Mouse (Mus musculus) CH12.LX (cell line): ENCODE measurements around the gene Tk1. TPM values are rescaled to one million over a fixed set of nuclear protein-coding genes. Genes with fewer than 3 reads are reported as not detected.

Experiments used
- DNase-seq: peaks from one replicate; pipeline ENCODE4 v3.0.0-alpha.2; 2013; ENCODE audit errors: extremely low read depth
- H3K27ac ChIP-seq: 2 replicates; pipeline ENCODE4 v1.5.1; 2012; ENCODE audit warnings: low read depth, mild to moderate bottlenecking, control low read depth, moderate library complexity; ENCODE audit not compliant: insufficient read depth
- H3K27me3 ChIP-seq: replicated peaks from 2 replicates; pipeline ENCODE3; 2012; ENCODE audit warnings: inconsistent platforms
- H3K36me3 ChIP-seq, 2 experiments: replicated peaks in 1 of 2; 2 replicates each; pipeline versions ENCODE3 to v1.6.1; 2012; ENCODE audit warnings: inconsistent platforms in 1 of 2, low read length in 1 of 2, mild to moderate bottlenecking in 1 of 2, mixed read lengths in 1 of 2, moderate library complexity in 1 of 2; ENCODE audit not compliant: control insufficient read depth in 1 of 2, insufficient read depth in 1 of 2
- H3K4me1 ChIP-seq, 2 experiments: 2 replicates each; pipeline ENCODE4 v1.6.1; 2012; ENCODE audit warnings: inconsistent platforms in 1 of 2, moderate library complexity in 1 of 2; ENCODE audit not compliant: insufficient read depth in 2 of 2, control insufficient read depth in 1 of 2
- H3K4me2 ChIP-seq: 2 replicates; pipeline ENCODE4 v1.6.1; 2012; ENCODE audit warnings: low read depth, mild to moderate bottlenecking, control low read depth; ENCODE audit not compliant: poor library complexity, insufficient read depth, severe bottlenecking
- H3K4me3 ChIP-seq, 3 experiments: fragments of 150-350 bp in 1 of 3; sonication (generic) in 1 of 3; replicated peaks in 1 of 3; 2 replicates each; pipeline versions ENCODE3 to v1.5.1; 2011 to 2012; ENCODE audit warnings: low read depth in 2 of 3, low read length in 2 of 3, mild to moderate bottlenecking in 2 of 3, moderate library complexity in 2 of 3, control low read depth in 1 of 3, improper control_type of control experiment in 1 of 3, inconsistent platforms in 1 of 3, mixed read lengths in 1 of 3; ENCODE audit not compliant: poor library complexity in 1 of 3
- H3K79me2 ChIP-seq: replicated peaks from 2 replicates; pipeline ENCODE4 v1.6.1; 2012; ENCODE audit warnings: mild to moderate bottlenecking, moderate library complexity; ENCODE audit not compliant: control insufficient read depth, poor library complexity, insufficient read depth, severe bottlenecking; ENCODE audit errors: extremely low read depth
- H3K9ac ChIP-seq: 2 replicates; pipeline ENCODE4 v1.6.1; 2012; ENCODE audit warnings: low read depth, mild to moderate bottlenecking, control low read depth, moderate library complexity; ENCODE audit not compliant: insufficient read depth
- H3K9me3 ChIP-seq: replicated peaks from 2 replicates; pipeline ENCODE3; 2012; ENCODE audit warnings: low read length, inconsistent platforms, mixed read lengths
- BHLHE40 ChIP-seq: IDR thresholded peaks from 2 replicates; pipeline ENCODE4 v1.6.1; 2011; ENCODE audit warnings: mild to moderate bottlenecking, low read depth, low read length, improper control_type of control experiment
- CHD1 ChIP-seq: IDR thresholded peaks from 2 replicates; pipeline ENCODE4 v1.6.1; 2012; ENCODE audit warnings: low read depth, low read length, improper control_type of control experiment, inconsistent platforms
- CHD2 ChIP-seq: IDR thresholded peaks from 2 replicates; pipeline ENCODE4 v1.6.1; 2011; ENCODE audit warnings: low read length, improper control_type of control experiment
- CTCF ChIP-seq, 2 experiments: IDR thresholded peaks in 1 of 2; conservative IDR thresholded peaks in 1 of 2; 2 replicates each; pipeline ENCODE4 v1.5.1; 2011 to 2012; ENCODE audit warnings: low read depth in 2 of 2, low read length in 2 of 2, improper control_type of control experiment in 1 of 2, inconsistent platforms in 1 of 2, mild to moderate bottlenecking in 1 of 2, moderate library complexity in 1 of 2
- E2F4 ChIP-seq: IDR thresholded peaks from 2 replicates; pipeline ENCODE4 v1.6.1; 2011; ENCODE audit warnings: low read depth, low read length, improper control_type of control experiment; ENCODE audit not compliant: insufficient replicate concordance
- ELF1 ChIP-seq: IDR thresholded peaks from 2 replicates; pipeline ENCODE4 v1.6.1; 2014; ENCODE audit warnings: low read depth, mild to moderate bottlenecking, inconsistent platforms, low read length, improper control_type of control experiment
- EP300 ChIP-seq: IDR thresholded peaks from 2 replicates; pipeline ENCODE4 v1.6.1; 2011; ENCODE audit warnings: low read length, improper control_type of control experiment
- ETS1 ChIP-seq: conservative IDR thresholded peaks from 2 replicates; pipeline ENCODE4 v1.6.1; 2012; ENCODE audit warnings: low read depth, mild to moderate bottlenecking, inconsistent platforms, low read length, improper control_type of control experiment, moderate library complexity
- GABPA ChIP-seq: IDR thresholded peaks from 2 replicates; pipeline ENCODE4 v1.6.1; 2012; ENCODE audit warnings: low read depth, low read length, improper control_type of control experiment, inconsistent platforms; ENCODE audit not compliant: insufficient replicate concordance
- HCFC1 ChIP-seq: IDR thresholded peaks from 2 replicates; pipeline ENCODE4 v1.6.1; 2012; ENCODE audit warnings: low read depth, mild to moderate bottlenecking, inconsistent platforms, low read length, improper control_type of control experiment
- IRF4 ChIP-seq: IDR thresholded peaks from 2 replicates; pipeline ENCODE4 v1.6.1; 2014; ENCODE audit warnings: low read depth, mild to moderate bottlenecking, inconsistent platforms, low read length, improper control_type of control experiment
- JUN ChIP-seq: IDR thresholded peaks from 2 replicates; pipeline ENCODE4 v1.6.1; 2011; ENCODE audit warnings: low read depth, mild to moderate bottlenecking, low read length, improper control_type of control experiment, moderate library complexity; ENCODE audit not compliant: insufficient read depth
- JUND ChIP-seq: conservative IDR thresholded peaks from 2 replicates; pipeline ENCODE4 v1.6.1; 2011; ENCODE audit warnings: low read depth, low read length, improper control_type of control experiment
- KAT2A ChIP-seq: IDR thresholded peaks from 2 replicates; pipeline ENCODE4 v1.6.1; 2012; ENCODE audit warnings: low read length, improper control_type of control experiment, inconsistent platforms; ENCODE audit not compliant: insufficient replicate concordance
- MAFK ChIP-seq: IDR thresholded peaks from 2 replicates; pipeline ENCODE4 v1.6.1; 2011; ENCODE audit warnings: low read length, improper control_type of control experiment; ENCODE audit not compliant: insufficient replicate concordance
- MAX ChIP-seq: IDR thresholded peaks from 2 replicates; pipeline ENCODE4 v1.6.1; 2011; ENCODE audit warnings: low read length, improper control_type of control experiment
- MAZ ChIP-seq: IDR thresholded peaks from 2 replicates; pipeline ENCODE4 v1.6.1; 2012; ENCODE audit warnings: low read depth, mild to moderate bottlenecking, inconsistent platforms, low read length, improper control_type of control experiment, moderate library complexity
- MEF2A ChIP-seq: IDR thresholded peaks from 2 replicates; pipeline ENCODE4 v1.6.1; 2014; ENCODE audit warnings: low read depth, mild to moderate bottlenecking, inconsistent platforms, low read length, improper control_type of control experiment, borderline replicate concordance
- MXI1 ChIP-seq: IDR thresholded peaks from 2 replicates; pipeline ENCODE4 v1.6.1; 2011; ENCODE audit warnings: mild to moderate bottlenecking, low read depth, low read length, improper control_type of control experiment
- MYC ChIP-seq: IDR thresholded peaks from 2 replicates; pipeline ENCODE4 v1.6.1; 2011; ENCODE audit warnings: low read depth, mild to moderate bottlenecking, improper control_type of control experiment, low read length
- NELFE ChIP-seq: IDR thresholded peaks from 2 replicates; pipeline ENCODE4 v1.6.1; 2011; ENCODE audit warnings: low read depth, low read length, improper control_type of control experiment
- NRF1 ChIP-seq: IDR thresholded peaks from 2 replicates; pipeline ENCODE4 v1.6.1; 2014; ENCODE audit warnings: low read depth, mild to moderate bottlenecking, inconsistent platforms, low read length, improper control_type of control experiment, moderate library complexity
- PAX5 ChIP-seq: IDR thresholded peaks from 2 replicates; pipeline ENCODE4 v1.6.1; 2012; ENCODE audit warnings: low read length, inconsistent platforms, mixed read lengths
- POLR2A ChIP-seq: IDR thresholded peaks from 2 replicates; pipeline ENCODE4 v1.6.1; 2011; ENCODE audit warnings: low read depth, mild to moderate bottlenecking, improper control_type of control experiment, low read length
- POLR2AphosphoS2 ChIP-seq: IDR thresholded peaks from 2 replicates; pipeline ENCODE4 v1.6.1; 2011; ENCODE audit warnings: low read depth, low read length, improper control_type of control experiment
- RAD21 ChIP-seq: IDR thresholded peaks from 2 replicates; pipeline ENCODE4 v1.6.1; 2011; ENCODE audit warnings: low read depth, mild to moderate bottlenecking, low read length, improper control_type of control experiment, moderate library complexity
- RCOR1 ChIP-seq: conservative IDR thresholded peaks from 2 replicates; pipeline ENCODE4 v1.6.1; 2012; ENCODE audit warnings: low read depth, mild to moderate bottlenecking, inconsistent platforms, low read length, improper control_type of control experiment
- SIN3A ChIP-seq: IDR thresholded peaks from 2 replicates; pipeline ENCODE4 v1.6.1; 2012; ENCODE audit warnings: low read length, improper control_type of control experiment, inconsistent platforms
- SMC3 ChIP-seq: IDR thresholded peaks from 2 replicates; pipeline ENCODE4 v1.6.1; 2011; ENCODE audit warnings: low read depth, low read length, improper control_type of control experiment
- TBP ChIP-seq: conservative IDR thresholded peaks from 2 replicates; pipeline ENCODE4 v1.6.1; 2011; ENCODE audit warnings: low read depth, low read length, improper control_type of control experiment
- TCF12 ChIP-seq: IDR thresholded peaks from 2 replicates; pipeline ENCODE4 v1.6.1; 2014; ENCODE audit warnings: low read depth, mild to moderate bottlenecking, inconsistent platforms, low read length, improper control_type of control experiment
- UBTF ChIP-seq: IDR thresholded peaks from 2 replicates; pipeline ENCODE4 v1.6.1; 2012; ENCODE audit warnings: low read depth, mild to moderate bottlenecking, inconsistent platforms, low read length, improper control_type of control experiment, moderate library complexity
- USF1 ChIP-seq: IDR thresholded peaks from 2 replicates; pipeline ENCODE4 v1.6.1; 2014; ENCODE audit warnings: low read depth, mild to moderate bottlenecking, inconsistent platforms, low read length, improper control_type of control experiment
- USF2 ChIP-seq: conservative IDR thresholded peaks from 2 replicates; pipeline ENCODE4 v1.6.1; 2011; ENCODE audit warnings: low read depth, low read length, improper control_type of control experiment
- ZC3H11A ChIP-seq: IDR thresholded peaks from 2 replicates; pipeline ENCODE4 v1.6.1; 2012; ENCODE audit warnings: low read depth, mild to moderate bottlenecking, inconsistent platforms, low read length, improper control_type of control experiment
- ZKSCAN1 ChIP-seq: IDR thresholded peaks from 2 replicates; pipeline ENCODE4 v1.6.1; 2012; ENCODE audit warnings: low read depth, inconsistent platforms, low read length, improper control_type of control experiment, borderline replicate concordance
- ZMIZ1 ChIP-seq: IDR thresholded peaks from 2 replicates; pipeline ENCODE4 v1.6.1; 2012; ENCODE audit warnings: low read depth, mild to moderate bottlenecking, inconsistent platforms, low read length, improper control_type of control experiment
- ZNF384 ChIP-seq: IDR thresholded peaks from 2 replicates; pipeline ENCODE4 v1.6.1; 2012; ENCODE audit warnings: low read depth, low read length, improper control_type of control experiment, inconsistent platforms
- dilution Hi-C: fragments of 300-500 bp; cut with MboI; formaldehyde crosslinking; loops from 2 replicates; pipeline ENCODE4 v1.14.3; 2020; ENCODE audit warnings: low sequenced_read_pairs; ENCODE audit not compliant: extremely low pct_unique_long_range_greater_than_20kb, extremely low pct_ligation_motif_present
- in situ Hi-C: fragments of 300-500 bp; cut with MboI; formaldehyde crosslinking; loops from 3 replicates; pipeline ENCODE4 v1.14.3; 2019; ENCODE audit warnings: low sequenced_read_pairs, low pct_ligation_motif_present, low pct_unique_long_range_greater_than_20kb, mixed read lengths
- polyA plus RNA-seq: library from polyadenylated mRNA; unstranded; fragments of >175 nt; gene quantifications from 2 replicates; pipeline ENCODE4 v1.2.1, GENCODE M21; 2012; ENCODE audit warnings: low read depth; ENCODE audit not compliant: insufficient read length
- total RNA-seq, 2 experiments: library from RNA; depleted of rRNA; stranded (reverse); fragments of 300-350 nt in 1 of 2; fragments of >200 nt in 1 of 2; gene quantifications; 2 replicates each; pipeline ENCODE4 v1.2.3; 2012 to 2014

Tk1 gene
- total and polyA plus RNA-seq, 3 experiments: 146 to 235 (median 179) TPM

GRCm38 (mm10) chr11:117799174-117799573 lies 26.7 kb downstream of the Tk1 start:
- no peaks in the 10 kb centered on the region for H3K27me3 ChIP-seq
- peak overlapping the region in 1 of 3 experiments; percentile 30 for H3K4me3 ChIP-seq
- DNase-seq: peak; percentile 87
- no peaks in the 10 kb centered on the region for H3K9me3 ChIP-seq
- dilution Hi-C loops: no loop called here
- peaks cover 49 to 93% of the 10 kb centered on the region in 2 experiments for H3K4me1 ChIP-seq
- no peaks in the 10 kb centered on the region for H3K79me2 ChIP-seq
- peak overlapping the region; percentile 86 for H3K27ac ChIP-seq
- peaks cover 0 to 14% of the 10 kb centered on the region in 2 experiments for H3K36me3 ChIP-seq
- H3K4me2 ChIP-seq: peak overlapping the region; percentile 33; the same call in 1 of the 2 replicates
- in situ Hi-C loops: loop anchor here (5.0 kb wide), 1 partner anchor 412 kb away; no protein-coding TSS in a partner anchor
- TF ChIP-seq ZNF384 (peak; percentile 93), UBTF (peak; percentile 73; the same call in 1 of the 2 replicates), CHD2 (peak; percentile 84), E2F4 (no peak), JUND (no peak), CTCF (conservative IDR thresholded peaks at IDR 0.05 in 1 of 2, IDR thresholded peaks at IDR 0.05 in 1 of 2; ENCODE audit: low read depth in 2 of 2, low read length in 2 of 2) (peak in 1 of 2 experiments; percentile 24; a peak in 2 of 4 replicates), PAX5 (no peak), ZMIZ1 (0 out of 2 replicates have a peak, but pooled peaks have one; percentile 42), KAT2A (no peak), RCOR1 (peak; percentile 81), MYC (0 out of 2 replicates have a peak, but pooled peaks have one; percentile 51), MAFK (no peak), JUN (peak; percentile 50; the same call in 1 of the 2 replicates), CHD1 (0 out of 2 replicates have a peak, but pooled peaks have one; percentile 71), RAD21 (peak; percentile 28), MXI1 (peak; percentile 48; the same call in 1 of the 2 replicates), GABPA (no peak), ZC3H11A (no peak), NRF1 (no peak), ELF1 (peak; percentile 70), EP300 (peak; percentile 97), USF1 (no peak), POLR2AphosphoS2 (no peak), USF2 (no peak), ETS1 (peak; percentile 92), SMC3 (peak; percentile 16; the same call in 1 of the 2 replicates), NELFE (no peak), BHLHE40 (peak; percentile 88), POLR2A (peak; percentile 49; the same call in 1 of the 2 replicates), SIN3A (peak; percentile 84), HCFC1 (no peak), MAZ (peak; percentile 96), MAX (peak; percentile 15; the same call in 1 of the 2 replicates), MEF2A (peak; percentile 98), TCF12 (peak; percentile 99), IRF4 (peak; percentile 99), TBP (peak; percentile 79), ZKSCAN1 (no peak)
- TF ChIP-seq, all 38 proteins: peak for 24
- peak overlapping the region; percentile 6; the same call in 1 of the 2 replicates for H3K9ac ChIP-seq
